Mouse (Mus musculus) mammary gland, adult 2 months (tissue): Measurements from ENCODE around the gene Klra2. TPM values are rescaled to one million over a fixed set of nuclear protein-coding genes. Genes with fewer than 3 reads are reported as not detected.

Experiments
- polyA plus RNA-seq: library from polyadenylated mRNA; depleted of rRNA; stranded (reverse); fragments of >200 nt; gene quantifications from 2 replicates; pipeline ENCODE4 v1.2.3, GENCODE M21; 2012; ENCODE audit warnings: low replicate concordance; rRNA removed

Klra2 gene
- 0.07 and 0.43 TPM in 2 replicates for polyA plus RNA-seq

GRCm38 (mm10) chr6:131247206-131247605 is at the start of gene Klra2:
Gene Klra2, minus strand, starts transcription at chr6:131247362.

GRCm38 (mm10) chr6:131292991-131293788 is 46.0 kb upstream of the Klra2 start, which contains the start of gene Magohb:
Gene Magohb, minus strand, starts transcription at chr6:131293244.

Other genes starting within 250 kb of the Klra2 start
- gene Magohb, start 45.9 kb upstream of the Klra2 start, polyA plus RNA-seq: 0.32 and 0.33 TPM in 2 replicates
- gene Styk1, start 106.2 kb upstream of the Klra2 start, polyA plus RNA-seq: 0.25 and 0.70 TPM in 2 replicates
- 88.1 and 150 TPM in 2 replicates for gene Ybx3, start 141.1 kb upstream of the Klra2 start, polyA plus RNA-seq
- not detected in 2 replicates for gene 5430401F13Rik, start 239.0 kb upstream of the Klra2 start, polyA plus RNA-seq
- gene Gm6619, start 239.0 kb upstream of the Klra2 start, polyA plus RNA-seq: not detected in 2 replicates